Comparison of ENCODE assay signal across 12 mouse cellular contexts in the genomic region with DNA sequence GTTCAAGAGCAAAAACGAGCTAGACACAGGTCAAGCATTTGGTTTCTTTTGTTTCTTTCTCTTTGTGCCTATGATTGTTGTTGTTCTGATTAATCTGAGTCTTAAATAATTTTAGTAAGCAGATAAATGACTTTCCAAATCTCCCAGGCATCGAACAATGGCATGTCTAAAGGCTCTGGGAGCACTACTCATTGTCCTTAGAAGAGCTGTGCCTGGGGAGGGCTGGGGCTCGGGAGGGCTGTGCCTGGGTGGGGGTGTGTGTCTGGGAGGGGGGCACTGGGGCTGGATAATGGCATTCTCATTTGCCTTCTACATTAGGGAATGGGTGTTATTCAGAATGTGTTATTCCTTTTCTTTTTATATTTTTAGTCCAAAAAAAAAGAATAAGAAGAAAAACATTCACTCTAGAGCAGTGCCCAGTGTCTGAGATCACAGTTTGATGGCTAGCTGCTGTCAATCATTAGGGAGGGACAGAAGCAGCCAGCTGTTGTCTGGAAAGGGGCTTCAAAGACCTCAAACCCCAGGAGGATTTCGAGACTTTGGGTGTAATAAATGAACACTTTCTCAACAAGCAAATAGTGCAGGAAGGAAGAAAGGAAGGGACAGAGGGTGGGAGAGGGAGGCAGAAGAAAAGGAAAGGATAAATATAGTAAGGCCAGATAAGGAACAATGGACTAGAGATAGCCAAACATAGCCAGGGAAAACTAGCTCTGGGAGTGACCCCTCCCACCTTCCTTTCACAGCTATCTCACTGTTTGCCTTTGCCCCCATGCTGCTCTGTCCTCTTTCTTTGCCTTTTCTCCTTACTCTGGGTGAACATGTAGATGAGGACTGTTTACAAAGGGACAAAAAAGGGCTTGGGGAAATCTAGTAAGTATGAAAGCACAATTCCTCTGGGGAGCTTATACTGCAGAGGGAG.
A peak's percentile ranks its signal among the peaks of the same experiment; 100 is the strongest.
DNase-seq lines count a peak whose midpoint lies in the region; ATAC-seq and TF ChIP-seq lines count a peak whose summit lies in the region.
"Had no signal": no experiment of that assay in that cellular context is flagged by ENCODE, and none has a peak within 500 bp of the region (broad histone marks: within the 10 kb centered on the region; RNA-seq: fewer than 3 reads in every experiment).

No protein-coding gene starts in this region.

- no peaks in the 10 kb centered on the region for H3K9me3 ChIP-seq in hindbrain, embryonic 10.5 days
- H3K9me3 ChIP-seq in hindbrain, postnatal 0 days (ENCODE audit: low read length), result no peaks in the 10 kb centered on the region
- no peaks in the 10 kb centered on the region for H3K9me3 ChIP-seq in heart, embryonic 14.5 days (ENCODE audit: control insufficient read depth, low read length)
- H3K9me3 ChIP-seq: megakaryocyte, embryonic 14.5 days had no signal

- peak overlapping the region; percentile 78 for H3K27ac ChIP-seq in hindbrain, embryonic 10.5 days
- H3K27ac ChIP-seq in hindbrain, postnatal 0 days, result no peak overlapping the region
- H3K27ac ChIP-seq in heart, embryonic 14.5 days (replicated peaks in 1 of 2; ENCODE audit: control insufficient read depth in 1 of 2, insufficient read depth in 1 of 2, low read depth in 2 of 2, low read length in 2 of 2), result peak overlapping the region; percentile 54 to 70
- no peak overlapping the region for H3K27ac ChIP-seq in layer of hippocampus, adult 2 months

- DNase-seq in hindbrain, embryonic 10.5 days (ENCODE audit: low spot score), result peak; percentile 32
- DNase-seq in hindbrain, postnatal 0 days (ENCODE audit: low spot score), result no peak
- DNase-seq in embryo, embryonic 10.5 days (ENCODE audit: low spot score), result peak; percentile 35
- DNase-seq in mesoderm, embryonic 11.5 days (ENCODE audit: low read depth, low spot score), result peak; percentile 23
- no peak for DNase-seq in spleen, adult 12 weeks (ENCODE audit: low spot score)
- DNase-seq in layer of hippocampus, adult 2 months (ENCODE audit: low spot score in 2 of 2), result no peak
- no peak for DNase-seq in B cell, adult 2 months
- DNase-seq: liver; right cerebral cortex, postnatal 4 days; thymus, adult 18-20 months had no signal

- peaks cover 9% of the 10 kb centered on the region for H3K4me1 ChIP-seq in hindbrain, embryonic 10.5 days (replicated peaks)
- no peaks in the 10 kb centered on the region for H3K4me1 ChIP-seq in hindbrain, postnatal 0 days (ENCODE audit: insufficient read depth, low read length)
- peaks cover 2 to 12% of the 10 kb centered on the region in 2 experiments; a peak in 3 of 4 replicates for H3K4me1 ChIP-seq in heart, embryonic 14.5 days (ENCODE audit: control insufficient read depth in 2 of 2, insufficient read depth in 2 of 2, low read length in 2 of 2)
- H3K4me1 ChIP-seq: megakaryocyte, embryonic 14.5 days had no signal

- ATAC-seq in hindbrain, postnatal 0 days, result no peak
- peak; percentile 68; the same call in 1 of the 2 replicates for ATAC-seq in heart, embryonic 14.5 days (ENCODE audit: insufficient number of reproducible peaks, insufficient read depth, low FRiP score, low read depth)

- no peak for TF ChIP-seq CTCF in hindbrain, postnatal 0 days (IDR thresholded peaks at IDR 0.05; ENCODE audit: low read depth)
- no peak for TF ChIP-seq CTCF in layer of hippocampus, adult 2 months (conservative IDR thresholded peaks at IDR 0.05)

- WGBS in hindbrain, embryonic 10.5 days, result 21% methylated on average over 4 of the region's 4 CpGs
- WGBS in hindbrain, postnatal 0 days, result 14% methylated on average over 4 of the region's 4 CpGs
- WGBS in heart, embryonic 14.5 days, result 12% methylated on average over 4 of the region's 4 CpGs

- no peak overlapping the region for H3K4me2 ChIP-seq in hindbrain, postnatal 0 days (ENCODE audit: low read depth, low read length)
- peak overlapping the region; percentile 26 for H3K4me2 ChIP-seq in heart, embryonic 14.5 days (ENCODE audit: low read length)

- no peak overlapping the region for H3K4me3 ChIP-seq in hindbrain, embryonic 10.5 days
- H3K4me3 ChIP-seq in hindbrain, postnatal 0 days (ENCODE audit: low read length), result no peak overlapping the region
- no peak overlapping the region for H3K4me3 ChIP-seq in heart, embryonic 14.5 days (ENCODE audit: control insufficient read depth in 1 of 2, insufficient read depth in 1 of 2, low read depth in 1 of 2, low read length in 2 of 2)
- no peak overlapping the region for H3K4me3 ChIP-seq in layer of hippocampus, adult 2 months
- H3K4me3 ChIP-seq: megakaryocyte, embryonic 14.5 days had no signal

- no peak overlapping the region for H3K9ac ChIP-seq in hindbrain, postnatal 0 days (replicated peaks; ENCODE audit: low read length)
- H3K9ac ChIP-seq in heart, embryonic 14.5 days (ENCODE audit: low read length), result 0 out of 2 replicates have a peak overlapping the region, but pooled peaks have one; percentile 35

- no peaks in the 10 kb centered on the region for H3K36me3 ChIP-seq in hindbrain, embryonic 10.5 days
- H3K36me3 ChIP-seq in hindbrain, postnatal 0 days (ENCODE audit: insufficient read depth, low read length), result no peaks in the 10 kb centered on the region
- no peaks in the 10 kb centered on the region for H3K36me3 ChIP-seq in heart, embryonic 14.5 days (ENCODE audit: control insufficient read depth, insufficient read depth, low read length)

- no peaks in the 10 kb centered on the region for H3K27me3 ChIP-seq in hindbrain, embryonic 10.5 days (ENCODE audit: insufficient read depth, poor library complexity, severe bottlenecking)
- no peaks in the 10 kb centered on the region for H3K27me3 ChIP-seq in hindbrain, postnatal 0 days (ENCODE audit: insufficient read depth, low read length)
- H3K27me3 ChIP-seq in heart, embryonic 14.5 days (ENCODE audit: control insufficient read depth, insufficient read depth, low read length), result no peaks in the 10 kb centered on the region
- H3K27me3 ChIP-seq: megakaryocyte, embryonic 14.5 days had no signal

Comparison
In these comparisons a context has a peak if more than half of its experiments do, and no peak if none do; other contexts are left out.
1. DNase-seq: peak in hindbrain, embryonic 10.5 days (single experiment), embryo, embryonic 10.5 days (single experiment) and mesoderm, embryonic 11.5 days (single experiment); none in hindbrain, postnatal 0 days (single experiment), spleen, adult 12 weeks (single experiment), layer of hippocampus, adult 2 months (0 of 2) and B cell, adult 2 months (0 of 2).
2. H3K27ac ChIP-seq: peak in hindbrain, embryonic 10.5 days (single experiment) and heart, embryonic 14.5 days (2 of 2); none in hindbrain, postnatal 0 days (single experiment) and layer of hippocampus, adult 2 months (single experiment).